Mouse (Mus musculus) forebrain, embryonic 14.5 days (tissue): ENCODE results near the gene Vstm2l. TPM values are rescaled to one million over a fixed set of nuclear protein-coding genes. Genes with fewer than 3 reads are reported as not detected.
A peak's percentile ranks its signal among the peaks of the same experiment; 100 is the strongest.

Experiments
- ATAC-seq: fragments of 200-750 bp; cut with Nextera tagmentation; 2 replicates; pipeline ENCODE4 v1.8.0; 2017; ENCODE audit warnings: mild to moderate bottlenecking, moderate library complexity
- DNase-seq: peaks from one replicate; pipeline ENCODE4 v3.0.0-alpha.2; 2015; ENCODE audit warnings: low spot score
- H3K27ac ChIP-seq: fragments of 300-500 bp; sonication (generic); 2 replicates; pipeline ENCODE4 v1.5.1; 2014; ENCODE audit warnings: low read depth, mild to moderate bottlenecking, control low read depth, low read length, moderate library complexity
- H3K27me3 ChIP-seq: fragments of 300-500 bp; sonication (generic); replicated peaks from 2 replicates; pipeline ENCODE4 v1.6.1; 2014; ENCODE audit warnings: low read length, control low read depth, mixed read lengths; ENCODE audit not compliant: control insufficient read depth, insufficient read depth
- H3K36me3 ChIP-seq: fragments of 300-500 bp; sonication (generic); 2 replicates; pipeline ENCODE4 v1.6.1; 2014; ENCODE audit warnings: low read length, control low read depth; ENCODE audit not compliant: control insufficient read depth, insufficient read depth
- H3K4me1 ChIP-seq: fragments of 300-500 bp; sonication (generic); 2 replicates; pipeline ENCODE4 v1.6.1; 2014; ENCODE audit warnings: antibody characterized with exemption, low read length, control low read depth; ENCODE audit not compliant: control insufficient read depth, insufficient read depth
- H3K4me2 ChIP-seq: fragments of 300-500 bp; sonication (generic); 2 replicates; pipeline ENCODE4 v1.6.1; 2014; ENCODE audit warnings: mild to moderate bottlenecking, control low read depth, low read length
- H3K4me3 ChIP-seq: fragments of 300-500 bp; sonication (generic); 2 replicates; pipeline ENCODE4 v1.5.1; 2014; ENCODE audit warnings: low read depth, low read length, control low read depth
- H3K9ac ChIP-seq: fragments of 300-500 bp; sonication (generic); 2 replicates; pipeline ENCODE4 v1.6.1; 2014; ENCODE audit warnings: mild to moderate bottlenecking, low read length, control low read depth, moderate library complexity
- H3K9me3 ChIP-seq: fragments of 300-500 bp; sonication (generic); replicated peaks from 2 replicates; pipeline ENCODE4 v1.6.1; 2016; ENCODE audit warnings: low read length, control low read depth, mixed read lengths; ENCODE audit not compliant: control insufficient read depth
- WGBS: fragments of 180-500 bp; shearing (Covaris S2); extraction: QIAGEN DNeasy Blood & Tissue Kit; methylation state at CpG from one replicate; pipeline ENCODE4 v1.1.7; 2014; 5-methylcytosine and 5-hydroxymethylcytosine counted together
- polyA plus RNA-seq: library from polyadenylated mRNA; unstranded; fragments of >200 nt; fragmentation: Nextera tagmentation; extraction: Ambion mirVana; gene quantifications from 2 replicates; pipeline ENCODE4 v1.2.1, GENCODE M21; 2014

The Vstm2l gene
- polyA plus RNA-seq, 1 experiment from 2014 or later: 4.7 TPM

- peaks cover 9% of the 10 kb centered on the region; the same call in 1 of the 2 replicates for H3K27me3 ChIP-seq
- H3K4me1 ChIP-seq: peaks cover 21% of the 10 kb centered on the region
- H3K27ac ChIP-seq: peak overlapping the region; percentile 75
- peak; percentile 72 for ATAC-seq
- DNase-seq: peak; percentile 64
- no peaks in the 10 kb centered on the region for H3K9me3 ChIP-seq
- 3% methylated on average over 23 of the region's 23 CpGs for WGBS
- no peak overlapping the region for H3K4me3 ChIP-seq
- peak overlapping the region; percentile 36 for H3K4me2 ChIP-seq
- peak overlapping the region; percentile 45 for H3K9ac ChIP-seq
- H3K36me3 ChIP-seq: no peaks in the 10 kb centered on the region
These were observed 60.4 kb downstream of the Vstm2l start for GRCm38 (mm10) chr2:157974604-157975501.

DNA sequence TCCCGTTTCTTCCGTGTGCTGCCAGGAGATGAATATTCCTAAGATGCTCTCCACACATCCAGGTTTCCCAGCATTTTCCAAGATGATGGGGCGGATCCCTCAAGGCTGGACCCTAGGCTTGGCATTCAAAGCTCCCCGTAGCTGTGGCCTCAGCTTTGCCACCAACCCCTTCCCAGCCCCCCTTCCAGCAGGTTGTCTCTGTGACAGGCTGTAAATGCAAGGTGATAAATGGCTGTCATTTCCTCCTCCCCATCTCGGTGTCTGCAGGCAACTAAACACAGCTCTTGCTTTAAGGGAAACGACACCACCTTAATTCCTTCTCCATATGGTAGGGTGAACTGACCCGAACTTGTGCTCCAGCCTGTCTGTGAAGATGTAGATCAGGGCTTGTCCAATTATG, 61.1 kb downstream of the Vstm2l start:
- Histone ChIP-seq H3K4me1 (peaks cover 18% of the 10 kb centered on the region), H3K4me2 (peak overlapping the region; percentile 36), H3K9me3 (no peaks in the 10 kb centered on the region), H3K27ac (peak overlapping the region; percentile 75), H3K4me3 (no peak overlapping the region), H3K27me3 (peaks cover 9% of the 10 kb centered on the region; the same call in 1 of the 2 replicates), H3K9ac (peak overlapping the region; percentile 45), H3K36me3 (no peaks in the 10 kb centered on the region)
- DNase-seq: peak; percentile 27
- no peak for ATAC-seq
- 11% methylated on average over 7 of the region's 7 CpGs for WGBS

DNA sequence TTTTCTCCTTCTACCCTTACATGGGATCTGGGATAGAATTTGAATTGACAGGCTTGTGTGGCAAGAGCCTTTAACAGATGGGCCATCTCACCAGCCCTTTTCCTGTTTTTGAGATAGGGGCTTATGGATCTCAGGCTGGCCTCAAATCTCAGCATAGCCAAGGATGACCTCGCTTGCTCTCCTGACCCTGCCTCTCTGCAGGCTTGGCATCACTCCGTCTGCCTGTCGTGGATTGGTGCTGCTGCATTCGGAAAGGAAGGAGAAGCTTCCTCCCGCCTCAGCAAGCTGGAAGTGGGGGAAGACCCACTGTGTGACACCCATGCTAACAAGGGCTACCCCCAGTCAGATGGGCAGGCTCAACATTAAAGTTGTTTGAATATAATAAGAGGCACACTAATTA, 64.8 kb downstream of the Vstm2l start:
- Histone ChIP-seq H3K36me3 (peaks cover 14% of the 10 kb centered on the region), H3K9me3 (no peaks in the 10 kb centered on the region), H3K4me3 (no peak overlapping the region), H3K4me1 (peaks cover 16% of the 10 kb centered on the region), H3K27ac (no peak overlapping the region), H3K4me2 (no peak overlapping the region), H3K9ac (no peak overlapping the region), H3K27me3 (0 out of 2 replicates have a peak, but pooled peaks cover 2% of the 10 kb centered on the region)
- ATAC-seq (no peak), DNase-seq (no peak)
- 60% methylated on average over 5 of the region's 5 CpGs for WGBS

DNA sequence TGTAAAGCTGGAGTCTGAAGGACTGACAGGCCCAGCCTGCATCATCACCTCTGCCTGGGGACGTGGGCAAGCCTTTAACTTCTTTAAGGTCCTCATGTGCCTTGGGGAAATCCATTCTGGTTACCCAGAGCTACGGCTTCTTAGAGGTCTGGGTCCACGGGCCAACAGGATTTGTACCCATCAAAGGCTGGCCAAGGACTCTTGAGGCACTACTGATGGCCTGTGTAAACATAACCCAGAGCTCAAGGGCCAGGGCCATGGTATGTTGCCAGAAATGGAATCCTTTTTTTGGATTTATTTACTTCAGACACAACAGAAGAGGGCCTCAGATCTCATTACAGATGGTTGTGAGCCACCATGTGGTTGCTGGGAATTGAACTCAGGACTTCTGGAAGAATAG, 68.3 kb downstream of the Vstm2l start:
- DNase-seq: no peak
- Histone ChIP-seq H3K27me3 (no peaks in the 10 kb centered on the region), H3K27ac (no peak overlapping the region), H3K4me3 (no peak overlapping the region), H3K36me3 (peaks cover 14% of the 10 kb centered on the region), H3K4me2 (no peak overlapping the region), H3K4me1 (peaks cover under 1% of the 10 kb centered on the region; the same call in 1 of the 2 replicates), H3K9me3 (no peaks in the 10 kb centered on the region), H3K9ac (no peak overlapping the region)
- ATAC-seq: no peak
- WGBS: 91% methylated on average over 3 of the region's 3 CpGs

GRCm38 (mm10) chr2:157983276-157983675, 68.8 kb downstream of the Vstm2l start:
- Histone ChIP-seq H3K4me2 (no peak overlapping the region), H3K9me3 (no peaks in the 10 kb centered on the region), H3K27ac (no peak overlapping the region), H3K9ac (no peak overlapping the region), H3K36me3 (peaks cover 14% of the 10 kb centered on the region), H3K4me1 (peaks cover 6% of the 10 kb centered on the region), H3K4me3 (no peak overlapping the region), H3K27me3 (no peaks in the 10 kb centered on the region)
- no peak for ATAC-seq
- WGBS: 86% methylated on average over 4 of the region's 4 CpGs
- no peak for DNase-seq

GRCm38 (mm10) chr2:157985611-157986010, 71.2 kb downstream of the Vstm2l start:
- H3K4me1 ChIP-seq: peaks cover 6% of the 10 kb centered on the region
- H3K9ac ChIP-seq: no peak overlapping the region
- no peaks in the 10 kb centered on the region for H3K9me3 ChIP-seq
- 78% methylated on average over 4 of the region's 4 CpGs for WGBS
- H3K27ac ChIP-seq: no peak overlapping the region
- ATAC-seq (no peak), DNase-seq (no peak)
- peaks cover 18% of the 10 kb centered on the region for H3K36me3 ChIP-seq
- H3K4me2 ChIP-seq: no peak overlapping the region
- H3K4me3 ChIP-seq: no peak overlapping the region
- H3K27me3 ChIP-seq: no peaks in the 10 kb centered on the region

GRCm38 (mm10) chr2:157986235-157986634, 71.8 kb downstream of the Vstm2l start:
- 0 out of 2 replicates have a peak overlapping the region, but pooled peaks have one; percentile 14 for H3K27ac ChIP-seq

GRCm38 (mm10) chr2:157988416-157989190, 74.2 kb downstream of the Vstm2l start:
- 0 out of 2 replicates have a peak, but pooled peaks have one; percentile 20 for ATAC-seq
- Histone ChIP-seq H3K4me3 (no peak overlapping the region), H3K27me3 (no peaks in the 10 kb centered on the region), H3K36me3 (peaks cover 21% of the 10 kb centered on the region), H3K4me2 (no peak overlapping the region), H3K9ac (peak overlapping the region; percentile 13; the same call in 1 of the 2 replicates), H3K4me1 (peaks cover 6% of the 10 kb centered on the region), H3K27ac (peak overlapping the region; percentile 66), H3K9me3 (no peaks in the 10 kb centered on the region)
- DNase-seq: peak; percentile 34
- WGBS: 72% methylated on average over 7 of the region's 7 CpGs

More at GRCm38 (mm10) chr2:157986235-157986634, 71.8 kb downstream of the Vstm2l start:
- peak; percentile 19 for DNase-seq
- H3K36me3 ChIP-seq: peaks cover 13% of the 10 kb centered on the region
- peaks cover 6% of the 10 kb centered on the region for H3K4me1 ChIP-seq
- no peak overlapping the region for H3K9ac ChIP-seq
- ATAC-seq: no peak
- WGBS: 84% methylated on average over 6 of the region's 6 CpGs
- H3K4me3 ChIP-seq: no peak overlapping the region
- no peak overlapping the region for H3K4me2 ChIP-seq
- no peaks in the 10 kb centered on the region for H3K27me3 ChIP-seq
- H3K9me3 ChIP-seq: no peaks in the 10 kb centered on the region
